Mouse (Mus musculus) embryonic fibroblast, embryonic 13.5 days (primary cell): Measurements from ENCODE around the gene Tesk1.

Source experiments
- CTCF ChIP-seq: IDR thresholded peaks from 2 replicates; pipeline ENCODE4 v1.5.1; 2011; ENCODE audit warnings: mild to moderate bottlenecking, control low read depth, low read length, moderate library complexity, borderline replicate concordance; ENCODE audit not compliant: insufficient read depth
- POLR2A ChIP-seq: IDR thresholded peaks from 2 replicates; pipeline ENCODE4 v1.6.1; 2011; ENCODE audit warnings: low read depth, mild to moderate bottlenecking, control low read depth, low read length, moderate library complexity

GRCm38 (mm10) chr4:43478906-43479832 lies 37.4 kb downstream of the Tesk1 start:
- no peak for TF ChIP-seq POLR2A
- TF ChIP-seq CTCF = no peak
